Mouse (Mus musculus) hindbrain, embryonic 11.5 days (tissue): ENCODE data around the gene Cd209b. TPM values are rescaled to one million over a fixed set of nuclear protein-coding genes. Genes with fewer than 3 reads are reported as not detected.

Experiments used
- ATAC-seq: fragments of 200-750 bp; cut with Nextera tagmentation; 2 replicates; pipeline ENCODE4 v1.8.0; 2017; ENCODE audit warnings: mild to moderate bottlenecking, moderate TSS enrichment, moderate library complexity; ENCODE audit not compliant: low FRiP score
- DNase-seq: peaks from one replicate; pipeline ENCODE4 v3.0.0-alpha.2; 2015; ENCODE audit warnings: low spot score
- H3K27ac ChIP-seq: fragments of 300-500 bp; sonication (generic); 2 replicates; pipeline ENCODE4 v1.5.1; 2014; ENCODE audit warnings: mild to moderate bottlenecking, low read depth, low read length
- H3K27me3 ChIP-seq: fragments of 300-500 bp; sonication (generic); 2 replicates; pipeline ENCODE4 v1.6.1; 2014; ENCODE audit warnings: mild to moderate bottlenecking, low read length, moderate library complexity, mixed read lengths; ENCODE audit not compliant: control insufficient read depth, insufficient read depth
- H3K36me3 ChIP-seq: fragments of 300-500 bp; sonication (generic); 2 replicates; pipeline ENCODE4 v1.6.1; 2014; ENCODE audit warnings: mild to moderate bottlenecking, low read length, moderate library complexity, mixed read lengths; ENCODE audit not compliant: control insufficient read depth, insufficient read depth
- H3K4me1 ChIP-seq: fragments of 300-500 bp; sonication (generic); replicated peaks from 2 replicates; pipeline ENCODE4 v1.6.1; 2014; ENCODE audit warnings: low read length, mixed read lengths; ENCODE audit not compliant: control insufficient read depth, insufficient read depth
- H3K4me2 ChIP-seq: fragments of 300-500 bp; sonication (generic); replicated peaks from 2 replicates; pipeline ENCODE4 v1.6.1; 2014; ENCODE audit warnings: mild to moderate bottlenecking, low read depth, low read length
- H3K4me3 ChIP-seq: fragments of 300-500 bp; sonication (generic); 2 replicates; pipeline ENCODE4 v1.5.1; 2014; ENCODE audit warnings: low read depth, low read length
- H3K9ac ChIP-seq: fragments of 300-500 bp; sonication (generic); 2 replicates; pipeline ENCODE4 v1.6.1; 2014; ENCODE audit warnings: low read depth, low read length
- H3K9me3 ChIP-seq: fragments of 300-500 bp; sonication (generic); 2 replicates; pipeline ENCODE4 v1.6.1; 2016; ENCODE audit warnings: low read length; ENCODE audit not compliant: control insufficient read depth
- WGBS: fragments of 180-500 bp; shearing (Covaris S2); extraction: QIAGEN DNeasy Blood & Tissue Kit; methylation state at CpG from one replicate; pipeline ENCODE4 v1.1.7; 2014; 5-methylcytosine and 5-hydroxymethylcytosine counted together
- polyA plus RNA-seq: library from polyadenylated mRNA; unstranded; fragments of >200 nt; fragmentation: Nextera tagmentation; extraction: Ambion mirVana; gene quantifications from 2 replicates; pipeline ENCODE4 v1.2.1, GENCODE M21; 2014

Cd209b gene
- not detected in 2 replicates for polyA plus RNA-seq

DNA sequence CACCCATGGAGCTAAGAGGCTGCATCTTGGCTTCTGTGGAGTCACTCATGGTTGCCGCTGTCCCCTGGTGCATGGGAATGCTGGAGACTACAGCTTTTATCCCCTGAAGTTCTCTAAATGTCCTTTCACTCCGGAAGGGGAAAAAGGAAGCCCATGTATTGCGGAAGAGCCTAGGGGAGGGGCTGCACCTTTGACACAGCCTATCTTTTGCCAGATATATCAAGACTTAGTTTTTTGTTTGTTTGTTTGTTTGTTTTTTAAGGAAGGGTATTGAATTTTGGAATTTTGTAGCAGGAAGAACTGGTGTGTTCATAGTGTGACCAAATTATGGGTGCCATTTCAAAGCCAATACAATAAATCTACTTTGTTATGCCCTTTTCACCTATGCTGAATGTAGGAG lies at the start of gene Cd209b:
Gene Cd209b (minus strand): TSS at position 101 of the 400 bp plus-strand sequence.
- no peak for ATAC-seq
- DNase-seq, result no peak
- no peak within 1 kb of the TSS for H3K4me3 ChIP-seq
- H3K4me2 ChIP-seq, result no peak within 1 kb of the TSS
- H3K9me3 ChIP-seq, result no peaks in the 10 kb centered on the region; the same call in 1 of the 2 replicates
- H3K27me3 ChIP-seq, result no peaks in the 10 kb centered on the region
- H3K9ac ChIP-seq, result no peak within 1 kb of the TSS
- no peaks in the 10 kb centered on the region for H3K4me1 ChIP-seq
- H3K36me3 ChIP-seq, result no peaks in the 10 kb centered on the region
- no peak within 1 kb of the TSS for H3K27ac ChIP-seq
- WGBS, result 87% methylated on average over 3 of the region's 3 CpGs

DNA sequence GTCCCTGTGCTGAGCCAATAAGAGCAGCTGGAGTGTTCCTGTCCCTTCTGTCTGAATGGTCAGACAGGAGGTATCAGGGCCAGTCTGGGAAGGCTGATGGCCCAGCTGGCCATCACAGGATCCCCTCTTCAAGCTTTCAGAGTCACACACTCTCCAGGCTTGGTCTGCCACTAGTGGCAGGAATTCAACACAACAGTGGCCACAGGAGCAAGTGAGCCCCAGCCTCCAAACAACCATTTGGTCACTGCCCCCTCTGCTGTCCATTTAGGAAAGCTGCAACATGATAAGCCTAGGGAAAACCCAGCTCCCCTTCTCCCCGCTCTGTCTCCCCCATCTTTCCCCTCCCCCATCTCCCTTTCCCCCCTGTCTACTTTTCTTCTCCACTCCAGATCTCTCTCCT lies 29.4 kb upstream of the Cd209b start:
- no CpG with 5 or more reads among the region's 1 CpGs for WGBS
- ATAC-seq, result no peak
- no peak overlapping the region for H3K4me3 ChIP-seq
- no peaks in the 10 kb centered on the region for H3K27me3 ChIP-seq
- H3K4me2 ChIP-seq, result no peak overlapping the region
- no peaks in the 10 kb centered on the region for H3K36me3 ChIP-seq
- H3K9me3 ChIP-seq, result peaks cover 4% of the 10 kb centered on the region
- no peak overlapping the region for H3K9ac ChIP-seq
- H3K27ac ChIP-seq, result no peak overlapping the region
- no peaks in the 10 kb centered on the region for H3K4me1 ChIP-seq
- DNase-seq, result no peak

DNA sequence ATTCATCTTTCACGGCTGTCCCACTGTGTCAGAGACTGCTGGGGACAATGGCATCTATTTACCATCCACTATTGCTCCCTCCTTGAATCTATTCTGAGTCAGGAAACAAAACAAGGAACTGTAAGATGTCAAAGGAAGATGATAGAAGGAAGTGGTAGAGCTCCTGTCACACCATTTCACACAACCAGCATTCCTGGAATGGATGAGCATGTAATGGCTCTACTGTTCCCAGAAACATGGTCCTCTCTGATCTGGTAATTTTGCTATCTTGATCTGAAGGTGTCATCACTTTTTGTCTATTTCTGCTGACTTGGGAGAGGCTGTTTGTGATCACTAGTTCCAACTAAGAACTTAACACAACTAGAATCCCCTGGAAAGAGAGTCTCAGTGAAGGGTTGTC lies 28.0 kb upstream of the Cd209b start, which contains the start of gene Cd209c:
Gene Cd209c (minus strand): TSS at position 101 of the 400 bp plus-strand sequence.
- no peak within 1 kb of the TSS for H3K27ac ChIP-seq
- no peaks in the 10 kb centered on the region for H3K4me1 ChIP-seq
- ATAC-seq, result no peak
- no peaks in the 10 kb centered on the region for H3K27me3 ChIP-seq
- H3K9ac ChIP-seq, result no peak within 1 kb of the TSS
- WGBS, result 86% methylated on average over 1 of the region's 1 CpGs
- peaks cover 4% of the 10 kb centered on the region for H3K9me3 ChIP-seq
- no peaks in the 10 kb centered on the region for H3K36me3 ChIP-seq
- DNase-seq, result no peak
- H3K4me3 ChIP-seq, result no peak within 1 kb of the TSS
- H3K4me2 ChIP-seq, result no peak within 1 kb of the TSS

DNA sequence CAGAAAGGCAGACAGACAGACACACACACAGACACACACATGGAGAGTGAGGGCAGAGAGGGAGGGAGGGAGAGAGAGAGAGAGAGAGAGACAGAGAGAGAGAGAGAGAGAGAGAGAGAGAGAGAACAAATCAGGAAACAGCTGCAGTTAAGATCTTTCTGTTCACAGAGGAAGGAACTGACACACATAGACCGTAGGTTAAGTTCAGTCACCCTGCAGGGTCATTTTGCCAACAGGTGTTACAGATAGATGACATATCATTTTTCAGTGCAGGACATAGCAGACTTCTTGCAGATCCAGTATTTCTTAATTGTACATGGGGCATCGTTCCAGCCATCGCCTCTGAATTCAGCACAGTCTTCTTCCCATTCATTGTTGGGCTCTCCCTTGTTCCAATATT lies 13.4 kb upstream of the Cd209b start:
- 95% methylated on average over 3 of the region's 3 CpGs for WGBS
- ATAC-seq (no peak), DNase-seq (no peak)
- no peaks in the 10 kb centered on the region for H3K9me3 ChIP-seq
- H3K9ac ChIP-seq, result no peak overlapping the region
- H3K4me3 ChIP-seq, result no peak overlapping the region
- H3K27me3 ChIP-seq, result no peaks in the 10 kb centered on the region
- no peak overlapping the region for H3K27ac ChIP-seq
- no peaks in the 10 kb centered on the region for H3K4me1 ChIP-seq
- H3K4me2 ChIP-seq, result no peak overlapping the region
- no peaks in the 10 kb centered on the region for H3K36me3 ChIP-seq

DNA sequence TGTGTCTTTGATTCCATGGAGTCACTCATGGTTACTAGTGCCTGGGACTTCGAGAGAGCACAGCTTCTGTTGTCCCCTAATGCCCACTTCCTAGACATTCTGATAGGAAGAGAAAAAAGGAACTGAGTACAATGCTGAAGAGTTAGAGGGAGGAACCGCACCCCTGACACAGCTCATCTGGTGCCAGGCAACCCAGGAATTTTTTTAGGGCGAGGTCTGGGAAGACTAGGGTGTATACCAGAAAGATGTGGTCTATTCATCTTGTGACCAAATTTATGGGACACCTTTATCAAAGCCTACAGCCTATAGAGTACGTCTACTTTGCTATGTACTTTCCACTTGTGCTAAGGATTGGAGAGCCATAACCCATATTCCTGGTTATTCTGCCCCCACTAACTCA lies 48.2 kb downstream of the Cd209b start, which contains the start of gene Cd209d:
Gene Cd209d (minus strand): TSS at position 101 of the 400 bp plus-strand sequence.
- Histone ChIP-seq H3K4me1 (no peaks in the 10 kb centered on the region), H3K27ac (no peak within 1 kb of the TSS), H3K27me3 (no peaks in the 10 kb centered on the region), H3K4me2 (no peak within 1 kb of the TSS), H3K4me3 (no peak within 1 kb of the TSS), H3K9ac (no peak within 1 kb of the TSS), H3K36me3 (no peaks in the 10 kb centered on the region), H3K9me3 (peaks cover 2% of the 10 kb centered on the region; the same call in 1 of the 2 replicates)
- WGBS, result 77% methylated on average over 4 of the region's 4 CpGs
- ATAC-seq (no peak), DNase-seq (no peak)

DNA sequence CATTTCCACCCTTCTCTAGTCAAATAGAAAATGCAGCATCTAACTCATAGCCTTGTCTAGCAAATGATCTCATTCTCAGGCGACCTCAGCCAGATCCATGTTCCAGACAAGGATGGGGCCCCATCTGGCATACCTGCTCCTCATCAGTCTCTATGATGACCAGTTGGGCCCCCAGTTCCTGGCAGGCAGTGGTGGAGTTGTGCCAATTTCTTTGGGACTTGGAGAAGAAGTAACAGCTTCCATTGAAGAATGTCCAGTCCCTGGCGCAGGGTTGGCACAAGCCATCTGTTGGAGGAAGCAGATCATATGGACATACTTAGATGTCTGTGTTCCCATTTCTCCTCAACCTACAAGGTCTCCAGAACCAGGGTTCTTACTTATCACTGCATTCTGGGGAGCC lies 50.5 kb downstream of the Cd209b start:
- H3K4me2 ChIP-seq, result no peak overlapping the region
- no peak for ATAC-seq
- no peak for DNase-seq
- H3K4me3 ChIP-seq, result no peak overlapping the region
- H3K9ac ChIP-seq, result no peak overlapping the region
- 82% methylated on average over 2 of the region's 2 CpGs for WGBS
- H3K4me1 ChIP-seq, result no peaks in the 10 kb centered on the region
- peaks cover 2% of the 10 kb centered on the region; the same call in 1 of the 2 replicates for H3K9me3 ChIP-seq
- no peaks in the 10 kb centered on the region for H3K27me3 ChIP-seq
- no peaks in the 10 kb centered on the region for H3K36me3 ChIP-seq
- no peak overlapping the region for H3K27ac ChIP-seq

Other genes starting within 250 kb of the Cd209b start
- 0.15 and 0.49 TPM in 2 replicates for gene Fcer2a, start 232.7 kb downstream of the Cd209b start, polyA plus RNA-seq
- 0.39 TPM in 1 of 2 replicates, not detected in the other for gene Clec4g, start 206.2 kb downstream of the Cd209b start, polyA plus RNA-seq
- not detected in 2 replicates for gene Cd209a, start 177.9 kb downstream of the Cd209b start, polyA plus RNA-seq
- not detected in 2 replicates for gene Cd209e, start 72.5 kb downstream of the Cd209b start, polyA plus RNA-seq
- not detected in 2 replicates for gene Cd209d, start 48.3 kb downstream of the Cd209b start, polyA plus RNA-seq
- 0.80 and 0.91 TPM in 2 replicates for gene Cd209c, start 27.9 kb upstream of the Cd209b start, polyA plus RNA-seq
- not detected in 2 replicates for gene Cd209f, start 179.0 kb upstream of the Cd209b start, polyA plus RNA-seq
- not detected in 2 replicates for gene Cd209g, start 207.3 kb upstream of the Cd209b start, polyA plus RNA-seq
- 28.1 and 33.5 TPM in 2 replicates for gene Evi5l, start 239.7 kb upstream of the Cd209b start, polyA plus RNA-seq